Mouse (Mus musculus) limb, embryonic 11.5 days (tissue): ENCODE measurements around the gene Gpr107. TPM values are rescaled to one million over a fixed set of nuclear protein-coding genes. Genes with fewer than 3 reads are reported as not detected.

Source experiments
- ATAC-seq: fragments of 200-750 bp; cut with Nextera tagmentation; 2 replicates; pipeline ENCODE4 v1.8.0; 2017; ENCODE audit warnings: low read depth; ENCODE audit not compliant: insufficient number of reproducible peaks, low FRiP score, low TSS enrichment
- DNase-seq: peaks from one replicate; pipeline ENCODE4 v3.0.0-alpha.2; 2015; ENCODE audit warnings: low spot score
- H3K27ac ChIP-seq: fragments of 300-500 bp; sonication (generic); replicated peaks from 2 replicates; pipeline ENCODE4 v1.5.1; 2014; ENCODE audit warnings: low read depth, mild to moderate bottlenecking, low read length
- H3K27me3 ChIP-seq: fragments of 300-500 bp; sonication (generic); 2 replicates; pipeline ENCODE4 v1.6.1; 2014; ENCODE audit warnings: mild to moderate bottlenecking, low read length, mixed read lengths; ENCODE audit not compliant: control insufficient read depth, insufficient read depth
- H3K36me3 ChIP-seq: fragments of 300-500 bp; sonication (generic); 2 replicates; pipeline ENCODE4 v1.6.1; 2014; ENCODE audit warnings: mild to moderate bottlenecking, low read length, moderate library complexity, mixed read lengths; ENCODE audit not compliant: control insufficient read depth, insufficient read depth
- H3K4me1 ChIP-seq: fragments of 300-500 bp; sonication (generic); 2 replicates; pipeline ENCODE4 v1.6.1; 2014; ENCODE audit warnings: low read length, mixed read lengths; ENCODE audit not compliant: control insufficient read depth, insufficient read depth
- H3K4me2 ChIP-seq: fragments of 300-500 bp; sonication (generic); 2 replicates; pipeline ENCODE4 v1.6.1; 2014; ENCODE audit warnings: low read depth, mild to moderate bottlenecking, moderate library complexity; ENCODE audit not compliant: severe bottlenecking
- H3K4me3 ChIP-seq: fragments of 300-500 bp; sonication (generic); 2 replicates; pipeline ENCODE4 v1.5.1; 2014; ENCODE audit warnings: low read depth, low read length
- H3K9ac ChIP-seq: fragments of 300-500 bp; sonication (generic); 2 replicates; pipeline ENCODE4 v1.6.1; 2014; ENCODE audit warnings: mild to moderate bottlenecking, low read length
- H3K9me3 ChIP-seq: fragments of 300-500 bp; sonication (generic); 2 replicates; pipeline ENCODE4 v1.6.1; 2016; ENCODE audit warnings: low read length; ENCODE audit not compliant: control insufficient read depth
- WGBS: fragments of 180-500 bp; shearing (Covaris S2); extraction: QIAGEN DNeasy Blood & Tissue Kit; methylation state at CpG from one replicate; pipeline ENCODE4 v1.1.7; 2014; 5-methylcytosine and 5-hydroxymethylcytosine counted together
- polyA plus RNA-seq: library from polyadenylated mRNA; unstranded; fragments of >200 nt; fragmentation: Nextera tagmentation; extraction: Ambion mirVana; gene quantifications from 2 replicates; pipeline ENCODE4 v1.2.1, GENCODE M21; 2014

The Gpr107 gene
- polyA plus RNA-seq, 1 experiment from 2014 or later: 23.8 TPM

DNA sequence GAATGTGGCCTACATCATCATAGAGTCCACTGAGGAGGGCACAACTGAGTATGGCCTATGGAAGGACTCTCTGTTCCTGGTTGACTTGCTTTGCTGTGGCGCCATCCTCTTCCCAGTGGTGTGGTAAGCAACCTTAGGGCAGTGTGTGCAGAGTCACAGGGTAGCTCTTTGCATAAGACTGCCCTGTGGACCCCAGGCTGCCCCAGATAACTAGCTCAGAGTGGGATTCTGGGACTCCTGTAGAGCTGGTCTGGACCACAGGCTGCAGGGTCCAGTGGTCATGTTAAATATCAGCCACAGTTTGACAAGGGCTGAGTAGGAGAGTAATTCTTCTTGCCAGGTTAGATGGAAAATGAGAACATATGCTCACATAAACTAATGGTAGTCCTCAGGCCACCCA lies 36.6 kb downstream of the Gpr107 start:
- no peak overlapping the region for H3K27ac ChIP-seq
- H3K4me1 ChIP-seq: no peaks in the 10 kb centered on the region
- no peak overlapping the region for H3K9ac ChIP-seq
- DNase-seq: no peak
- no peaks in the 10 kb centered on the region for H3K9me3 ChIP-seq
- peaks cover 24% of the 10 kb centered on the region for H3K36me3 ChIP-seq
- no peak overlapping the region for H3K4me2 ChIP-seq
- ATAC-seq: no peak
- no peak overlapping the region for H3K4me3 ChIP-seq
- no peaks in the 10 kb centered on the region for H3K27me3 ChIP-seq
- 95% methylated on average over 1 of the region's 1 CpGs for WGBS

DNA sequence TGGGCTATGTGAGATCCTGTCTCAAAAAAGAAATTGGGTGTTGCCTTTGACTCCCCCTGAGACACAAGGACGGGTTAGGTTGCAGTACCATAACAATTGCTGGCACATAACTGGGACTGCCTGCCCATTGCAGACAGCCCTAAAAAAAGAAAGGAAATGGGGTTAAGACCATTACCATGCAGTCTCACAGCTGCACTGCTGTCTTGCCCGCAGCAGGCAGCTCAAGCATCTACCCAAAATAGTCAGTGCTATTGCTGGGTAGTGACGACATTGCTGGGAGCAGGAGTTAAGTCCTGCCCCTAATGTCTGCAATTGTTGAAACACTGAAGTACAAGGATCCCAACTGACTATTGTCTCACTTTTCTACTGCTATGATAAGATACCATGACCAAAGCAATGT lies 37.5 kb downstream of the Gpr107 start:
- 94% methylated on average over 3 of the region's 3 CpGs for WGBS
- H3K4me3 ChIP-seq: no peak overlapping the region
- DNase-seq (no peak), ATAC-seq (no peak)
- no peak overlapping the region for H3K9ac ChIP-seq
- no peak overlapping the region for H3K4me2 ChIP-seq
- no peaks in the 10 kb centered on the region for H3K27me3 ChIP-seq
- H3K4me1 ChIP-seq: no peaks in the 10 kb centered on the region
- H3K9me3 ChIP-seq: no peaks in the 10 kb centered on the region
- H3K36me3 ChIP-seq: peaks cover 24% of the 10 kb centered on the region
- H3K27ac ChIP-seq: no peak overlapping the region

- Histone ChIP-seq H3K4me1 (no peaks in the 10 kb centered on the region), H3K4me3 (no peak overlapping the region), H3K9ac (no peak overlapping the region), H3K27me3 (no peaks in the 10 kb centered on the region), H3K4me2 (no peak overlapping the region), H3K9me3 (no peaks in the 10 kb centered on the region), H3K36me3 (peaks cover 15% of the 10 kb centered on the region; the same call in 1 of the 2 replicates), H3K27ac (no peak overlapping the region)
- WGBS: 92% methylated on average over 8 of the region's 8 CpGs
- DNase-seq (no peak), ATAC-seq (no peak)
These were observed 39.6 kb downstream of the Gpr107 start for GRCm38 (mm10) chr2:31191765-31192164.

DNA sequence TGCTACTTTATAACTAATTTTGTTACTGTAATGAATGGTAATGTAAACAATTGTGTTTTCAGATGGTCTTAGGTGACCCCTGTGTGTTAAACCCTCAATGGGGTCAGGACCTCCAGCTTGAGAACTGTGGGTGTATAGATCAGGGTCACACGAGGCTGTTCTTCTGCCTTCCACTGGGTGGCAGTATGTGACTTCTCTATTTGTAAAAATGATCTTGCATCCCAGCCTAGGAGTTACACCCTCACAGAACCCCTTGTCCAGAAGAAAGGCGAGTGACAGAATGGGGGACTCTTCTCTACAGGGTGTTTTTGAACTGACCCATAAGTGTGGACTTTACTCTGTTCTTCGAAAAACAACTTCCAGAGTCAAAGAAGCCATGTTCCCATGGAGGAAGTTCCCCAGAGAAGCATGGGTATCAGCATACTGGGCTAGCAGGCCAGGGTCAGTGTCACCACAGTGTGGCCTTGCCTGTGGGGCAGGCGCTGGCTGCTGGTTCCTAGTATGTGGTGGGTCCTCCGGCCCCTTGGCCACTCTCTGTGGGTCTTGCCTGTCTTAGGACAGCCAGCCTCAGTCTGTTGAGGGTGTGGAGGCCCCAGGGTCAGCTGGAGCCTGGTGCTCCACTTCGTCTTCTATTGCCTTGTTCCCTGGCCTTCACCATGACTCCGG lies 42.4 kb downstream of the Gpr107 start:
- no peaks in the 10 kb centered on the region for H3K9me3 ChIP-seq
- no peaks in the 10 kb centered on the region for H3K4me1 ChIP-seq
- no peaks in the 10 kb centered on the region for H3K27me3 ChIP-seq
- H3K27ac ChIP-seq: no peak overlapping the region
- 70% methylated on average over 7 of the region's 7 CpGs for WGBS
- H3K36me3 ChIP-seq: peaks cover 12% of the 10 kb centered on the region; the same call in 1 of the 2 replicates
- ATAC-seq (no peak), DNase-seq (peak; percentile 65)
- H3K4me2 ChIP-seq: no peak overlapping the region
- H3K9ac ChIP-seq: no peak overlapping the region
- H3K4me3 ChIP-seq: no peak overlapping the region

DNA sequence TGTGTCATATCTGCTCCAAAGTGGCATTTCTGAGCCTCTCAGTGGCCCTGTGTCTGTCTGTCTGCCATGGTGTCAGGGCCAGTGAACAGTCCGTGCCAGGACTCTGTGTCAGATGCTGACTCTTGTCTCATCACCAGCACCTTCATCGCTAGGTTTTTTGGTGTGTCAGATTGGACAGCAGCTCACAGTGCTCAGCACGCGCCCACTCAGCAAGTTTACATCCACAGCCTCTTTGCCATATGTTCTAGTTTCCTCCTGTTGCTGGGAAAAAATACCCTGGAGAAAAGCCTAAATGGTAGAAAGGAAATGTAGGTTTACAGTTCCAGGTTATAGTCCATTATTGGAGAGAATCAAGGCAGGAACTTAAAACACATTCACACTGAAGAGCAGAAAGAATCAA lies 46.5 kb downstream of the Gpr107 start:
- Histone ChIP-seq H3K4me2 (no peak overlapping the region), H3K9me3 (no peaks in the 10 kb centered on the region), H3K27ac (no peak overlapping the region), H3K27me3 (no peaks in the 10 kb centered on the region), H3K36me3 (no peaks in the 10 kb centered on the region; the same call in 1 of the 2 replicates), H3K4me1 (peaks cover 13% of the 10 kb centered on the region), H3K4me3 (no peak overlapping the region), H3K9ac (no peak overlapping the region)
- 91% methylated on average over 4 of the region's 4 CpGs for WGBS
- ATAC-seq: no peak
- no peak for DNase-seq

- Histone ChIP-seq H3K4me1 (peaks cover 13% of the 10 kb centered on the region), H3K36me3 (no peaks in the 10 kb centered on the region; the same call in 1 of the 2 replicates)
- no peak for ATAC-seq
These were observed 47.9 kb downstream of the Gpr107 start for GRCm38 (mm10) chr2:31200051-31200450.

GRCm38 (mm10) chr2:31201851-31202250 lies 49.7 kb downstream of the Gpr107 start:
- H3K4me2 ChIP-seq: no peak overlapping the region
- DNase-seq (no peak), ATAC-seq (no peak)
- H3K4me3 ChIP-seq: no peak overlapping the region
- H3K27me3 ChIP-seq: no peaks in the 10 kb centered on the region
- H3K27ac ChIP-seq: no peak overlapping the region
- no peaks in the 10 kb centered on the region; the same call in 1 of the 2 replicates for H3K36me3 ChIP-seq
- H3K9me3 ChIP-seq: no peaks in the 10 kb centered on the region
- no peak overlapping the region for H3K9ac ChIP-seq
- H3K4me1 ChIP-seq: peaks cover 19% of the 10 kb centered on the region
- WGBS: 70% methylated on average over 7 of the region's 7 CpGs

More at GRCm38 (mm10) chr2:31200051-31200450, 47.9 kb downstream of the Gpr107 start:
- no peaks in the 10 kb centered on the region for H3K27me3 ChIP-seq
- no peak overlapping the region for H3K9ac ChIP-seq
- no peak overlapping the region for H3K4me2 ChIP-seq
- no peaks in the 10 kb centered on the region for H3K9me3 ChIP-seq
- WGBS: 90% methylated on average over 2 of the region's 2 CpGs
- H3K27ac ChIP-seq: no peak overlapping the region
- DNase-seq: no peak
- H3K4me3 ChIP-seq: no peak overlapping the region

DNA sequence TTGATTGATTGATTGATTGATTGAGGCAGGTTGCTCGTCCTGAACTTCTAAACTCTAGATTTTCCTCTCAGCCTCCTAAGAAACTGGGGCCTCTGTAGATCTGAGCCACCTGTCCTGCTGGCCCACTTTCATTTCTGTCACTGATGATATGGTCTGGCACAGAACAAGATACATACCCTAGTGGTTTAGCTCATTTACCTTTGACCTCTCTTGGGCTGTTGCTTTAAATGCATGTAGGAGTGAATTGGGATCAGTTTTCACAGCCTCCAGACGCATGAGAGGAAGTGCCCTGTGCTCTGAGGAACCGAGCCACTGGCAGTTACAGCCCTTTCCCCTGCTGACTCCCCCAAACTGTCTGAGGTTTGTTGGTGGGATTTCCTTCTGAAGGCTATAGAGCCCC lies 50.2 kb downstream of the Gpr107 start:
- H3K4me3 ChIP-seq: no peak overlapping the region
- peaks cover 19% of the 10 kb centered on the region for H3K4me1 ChIP-seq
- no peaks in the 10 kb centered on the region for H3K9me3 ChIP-seq
- WGBS: 6% methylated on average over 3 of the region's 3 CpGs
- DNase-seq (no peak), ATAC-seq (no peak)
- H3K27me3 ChIP-seq: no peaks in the 10 kb centered on the region
- H3K36me3 ChIP-seq: no peaks in the 10 kb centered on the region; the same call in 1 of the 2 replicates
- no peak overlapping the region for H3K4me2 ChIP-seq
- H3K9ac ChIP-seq: no peak overlapping the region
- H3K27ac ChIP-seq: no peak overlapping the region

DNA sequence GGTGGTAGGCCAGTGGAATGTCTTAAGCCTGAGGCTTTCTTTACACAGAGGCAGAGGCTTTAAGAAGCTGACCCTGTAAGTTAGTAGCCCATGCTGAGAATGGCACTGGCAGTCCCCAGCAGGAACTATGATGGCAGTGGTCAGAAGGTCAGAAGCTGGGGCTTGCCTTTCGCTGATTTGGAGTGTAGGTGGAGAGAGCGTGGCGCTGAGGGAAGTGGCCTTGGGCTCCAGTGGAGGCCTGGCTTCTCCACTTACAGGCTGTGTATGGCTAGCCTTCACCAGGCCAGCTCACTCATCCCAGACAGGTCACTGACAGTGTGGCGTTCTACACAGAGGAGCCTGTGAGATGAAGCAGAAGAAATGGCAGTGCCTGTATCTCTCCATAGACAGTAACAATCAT lies 50.8 kb downstream of the Gpr107 start:
- H3K27me3 ChIP-seq: no peaks in the 10 kb centered on the region
- no peaks in the 10 kb centered on the region for H3K36me3 ChIP-seq
- DNase-seq (no peak), ATAC-seq (no peak)
- no peak overlapping the region for H3K9ac ChIP-seq
- no peak overlapping the region for H3K4me3 ChIP-seq
- H3K27ac ChIP-seq: no peak overlapping the region
- no peaks in the 10 kb centered on the region for H3K9me3 ChIP-seq
- H3K4me1 ChIP-seq: peaks cover 19% of the 10 kb centered on the region
- H3K4me2 ChIP-seq: no peak overlapping the region
- 87% methylated on average over 4 of the region's 4 CpGs for WGBS
